Mouse (Mus musculus): ENCODE measurements at regions not wholly inside any gene's neighbourhood (a gene's known extent, or its start where the extent isn't known, plus 50 kb on each side); places are given as distances from the start of the nearest gene placed in this dataset.

GRCm38 (mm10) chr11:56384761-56385160 is 344.0 kb upstream of the Nmur2 start:
- TF ChIP-seq USF2 (IDR thresholded peaks at IDR 0.05; ENCODE audit: borderline replicate concordance in 1 of 2, insufficient read depth in 1 of 2, low read depth in 1 of 2, low read length in 2 of 2) (no peak), TCF12 (IDR thresholded peaks at IDR 0.05; ENCODE audit: low read depth, low read length) (no peak), CTCF (IDR thresholded peaks at IDR 0.05 in 2 of 3, conservative IDR thresholded peaks at IDR 0.05 in 1 of 3; ENCODE audit: control insufficient read depth in 1 of 3, insufficient read depth in 1 of 3, low read depth in 2 of 3, low read length in 3 of 3, poor library complexity in 1 of 3, severe bottlenecking in 1 of 3) (no peak), POLR2A (IDR thresholded peaks at IDR 0.05; ENCODE audit: control insufficient read depth in 1 of 2, insufficient read depth in 1 of 2, low read depth in 1 of 2, low read length in 2 of 2, poor library complexity in 1 of 2) (no peak)
